Mouse (Mus musculus) heart, adult 2 months (tissue): ENCODE results near the gene Usp7. TPM values are rescaled to one million over a fixed set of nuclear protein-coding genes. Genes with fewer than 3 reads are reported as not detected.

Experiments used
- DNase-seq, 2 experiments: peaks; one replicate each; pipeline ENCODE4 v3.0.0; 2021
- H3K27ac ChIP-seq: fragments of 200-600 bp; 2 replicates; pipeline ENCODE4 v1.8.1; 2022
- H3K27me3 ChIP-seq: fragments of 200-500 bp; 2 replicates; pipeline ENCODE4 v1.6.1; 2012; ENCODE audit warnings: mild to moderate bottlenecking, low read length, inconsistent platforms, mixed read lengths; ENCODE audit not compliant: control insufficient read depth, insufficient read depth
- H3K36me3 ChIP-seq: fragments of 200-500 bp; 2 replicates; pipeline ENCODE4 v1.6.1; 2012; ENCODE audit warnings: low read length, inconsistent platforms; ENCODE audit not compliant: control insufficient read depth, insufficient read depth
- H3K4me1 ChIP-seq: fragments of 200-500 bp; 2 replicates; pipeline ENCODE4 v1.6.1; 2011; ENCODE audit warnings: low read length; ENCODE audit not compliant: control insufficient read depth, insufficient read depth
- H3K4me3 ChIP-seq: fragments of 200-600 bp; 2 replicates; pipeline ENCODE4 v1.8.1; 2022
- H3K79me2 ChIP-seq: fragments of 200-500 bp; replicated peaks from 2 replicates; pipeline ENCODE4 v1.6.1; 2012; ENCODE audit warnings: mild to moderate bottlenecking, inconsistent platforms, low read length, moderate library complexity, mixed read lengths; ENCODE audit not compliant: control insufficient read depth, insufficient read depth
- H3K9ac ChIP-seq: fragments of 200-500 bp; 2 replicates; pipeline ENCODE4 v1.6.1; 2012; ENCODE audit warnings: low read depth, mild to moderate bottlenecking, control low read depth, inconsistent platforms, low read length, mixed read lengths
- CTCF ChIP-seq: fragments of 200-600 bp; IDR thresholded peaks from 2 replicates; pipeline ENCODE4 v1.8.1; 2022; ENCODE audit warnings: antibody characterized with exemption, mild to moderate bottlenecking, moderate library complexity
- EP300 ChIP-seq: fragments of 200-500 bp; IDR thresholded peaks from 2 replicates; pipeline ENCODE4 v1.6.1; 2011; ENCODE audit warnings: low read depth, low read length, control low read depth; ENCODE audit not compliant: insufficient read depth
- POLR2A ChIP-seq: fragments of 200-500 bp; IDR thresholded peaks from 2 replicates; pipeline ENCODE4 v1.6.1; 2011; ENCODE audit warnings: mild to moderate bottlenecking, low read depth, low read length, control low read depth; ENCODE audit not compliant: insufficient read depth
- whole genome bisulfite sequencing: fragments of 180-500 bp; shearing (Covaris S2); methylation state at CpG from one replicate; pipeline ENCODE4 v1.1.7; 2018; 5-methylcytosine and 5-hydroxymethylcytosine counted together
- intact Hi-C: fragments of 180-260 bp; cut with DNase I; formaldehyde crosslinking; loops from one replicate; pipeline ENCODE4 v1.15.1; 2025
- polyA plus RNA-seq: library from polyadenylated mRNA; depleted of rRNA; stranded (reverse); fragments of >200 nt; gene quantifications from 2 replicates; pipeline ENCODE4 v1.2.3, GENCODE M21; 2012
- total RNA-seq, 2 experiments: library from RNA; stranded (reverse); gene quantifications; 2 replicates each; pipeline ENCODE4 v1.2.3; 2021

Usp7 gene
- total and polyA plus RNA-seq, 3 experiments = 19.4 to 49.0 (median 45.6) TPM

DNA sequence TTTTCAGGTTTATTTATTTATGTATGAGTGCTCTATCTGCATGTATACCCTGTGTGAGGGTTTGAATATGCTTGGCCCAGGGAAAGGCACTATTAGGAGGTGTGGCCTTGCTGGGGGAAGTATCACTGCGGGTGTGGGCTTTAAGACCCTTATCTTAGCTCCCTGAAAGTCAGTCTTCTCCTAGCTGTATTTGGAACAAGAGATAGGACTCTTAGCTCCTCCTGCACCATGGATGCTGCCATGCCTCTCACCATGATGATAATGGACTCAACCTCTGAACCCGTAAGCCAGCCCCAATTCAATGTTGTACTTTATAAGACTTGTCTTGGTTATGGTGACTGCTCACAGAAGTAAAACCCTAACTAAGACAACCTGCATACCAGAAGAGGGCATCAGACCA is 39.8 kb downstream of the Usp7 start:
- H3K4me1 ChIP-seq = no peaks in the 10 kb centered on the region
- 66% methylated on average over 2 of the region's 2 CpGs for WGBS
- H3K4me3 ChIP-seq = no peak overlapping the region
- intact Hi-C loops = no loop called here
- H3K9ac ChIP-seq = no peak overlapping the region
- TF ChIP-seq POLR2A = no peak
- TF ChIP-seq CTCF = no peak
- TF ChIP-seq EP300 = no peak
- no peaks in the 10 kb centered on the region for H3K79me2 ChIP-seq
- no peaks in the 10 kb centered on the region for H3K27me3 ChIP-seq
- no peak for DNase-seq
- no peaks in the 10 kb centered on the region for H3K36me3 ChIP-seq
- no peak overlapping the region for H3K27ac ChIP-seq

DNA sequence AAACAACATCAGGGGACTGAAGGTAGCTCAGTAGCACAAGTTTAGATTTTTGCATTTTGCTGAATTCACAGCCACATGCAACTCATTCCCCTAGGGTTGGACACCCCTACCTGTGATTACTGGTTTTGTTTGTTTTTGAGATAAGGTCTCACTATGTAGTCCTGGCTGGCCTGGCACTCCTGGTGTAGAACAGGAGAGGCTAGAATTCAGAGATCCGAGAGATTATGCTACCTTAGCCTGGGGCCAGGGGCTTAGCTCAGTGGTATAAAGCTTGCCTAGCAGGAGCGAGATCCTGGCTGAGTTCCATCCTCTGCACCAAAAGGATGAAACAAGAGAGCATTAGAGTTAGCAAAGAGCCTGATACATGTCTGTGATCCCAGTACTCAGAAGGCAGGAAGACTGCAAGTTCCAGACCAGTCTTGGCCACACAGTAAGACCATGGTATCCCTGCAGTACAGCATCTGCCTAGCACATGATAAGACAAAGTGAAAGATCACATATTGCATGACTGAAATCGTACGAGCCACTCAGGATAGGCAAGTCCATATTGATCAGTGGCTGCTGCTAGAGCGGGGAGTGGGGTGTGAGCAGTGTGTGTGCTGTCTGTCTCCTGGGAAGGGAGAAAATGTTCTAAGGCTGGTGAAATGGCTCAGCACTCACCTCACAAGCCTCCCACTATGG is 40.4 kb downstream of the Usp7 start:
- no peak overlapping the region for H3K9ac ChIP-seq
- no peak overlapping the region for H3K4me3 ChIP-seq
- 66% methylated on average over 5 of the region's 5 CpGs for WGBS
- H3K27ac ChIP-seq = no peak overlapping the region
- H3K4me1 ChIP-seq = no peaks in the 10 kb centered on the region
- H3K27me3 ChIP-seq = no peaks in the 10 kb centered on the region
- DNase-seq = no peak
- intact Hi-C loops = no loop called here
- H3K79me2 ChIP-seq = no peaks in the 10 kb centered on the region
- TF ChIP-seq EP300 (no peak), CTCF (no peak), POLR2A (no peak)
- no peaks in the 10 kb centered on the region for H3K36me3 ChIP-seq

GRCm38 (mm10) chr16:8748904-8749303 is 43.2 kb downstream of the Usp7 start:
- TF ChIP-seq POLR2A (no peak), EP300 (no peak), CTCF (no peak)
- Histone ChIP-seq H3K27ac (no peak overlapping the region), H3K27me3 (no peaks in the 10 kb centered on the region)

GRCm38 (mm10) chr16:8748175-8748846 is 43.8 kb downstream of the Usp7 start:
- DNase-seq = peak in 1 of 2 experiments; percentile 35
- Histone ChIP-seq H3K4me3 (no peak overlapping the region), H3K36me3 (no peaks in the 10 kb centered on the region), H3K79me2 (no peaks in the 10 kb centered on the region), H3K27ac (no peak overlapping the region), H3K4me1 (no peaks in the 10 kb centered on the region), H3K27me3 (no peaks in the 10 kb centered on the region), H3K9ac (no peak overlapping the region)
- 75% methylated on average over 6 of the region's 6 CpGs for WGBS
- intact Hi-C loops = no loop called here
- TF ChIP-seq EP300 = no peak
- no peak for TF ChIP-seq POLR2A

More at GRCm38 (mm10) chr16:8748904-8749303, 43.2 kb downstream of the Usp7 start:
- intact Hi-C loops = no loop called here
- no peak overlapping the region for H3K9ac ChIP-seq
- no peaks in the 10 kb centered on the region for H3K79me2 ChIP-seq
- no peak for DNase-seq
- H3K4me1 ChIP-seq = no peaks in the 10 kb centered on the region
- H3K4me3 ChIP-seq = no peak overlapping the region
- WGBS = 91% methylated on average over 8 of the region's 8 CpGs
- no peaks in the 10 kb centered on the region for H3K36me3 ChIP-seq

DNA sequence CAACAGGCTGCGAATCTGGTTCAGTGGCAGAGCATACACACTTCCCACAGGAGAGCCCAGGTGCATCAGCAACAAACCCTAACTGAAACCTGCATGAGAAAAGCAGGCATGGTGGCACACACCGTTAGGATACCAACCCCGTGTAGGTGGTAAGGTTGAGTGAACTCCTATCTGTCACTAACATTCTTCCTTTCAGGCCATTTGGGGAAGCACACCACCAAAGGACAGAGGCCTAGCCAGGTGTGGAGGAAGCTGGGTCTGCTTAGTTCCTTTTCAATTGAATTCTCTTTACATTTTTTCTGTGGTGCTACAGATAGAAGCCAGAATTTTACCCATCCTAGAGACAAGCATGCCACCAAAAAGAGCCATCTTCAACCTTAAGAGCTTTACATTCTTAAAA is 44.3 kb downstream of the Usp7 start:
- 76% methylated on average over 3 of the region's 3 CpGs for WGBS
- TF ChIP-seq POLR2A (no peak), CTCF (no peak), EP300 (no peak)
- no peak for DNase-seq

DNA sequence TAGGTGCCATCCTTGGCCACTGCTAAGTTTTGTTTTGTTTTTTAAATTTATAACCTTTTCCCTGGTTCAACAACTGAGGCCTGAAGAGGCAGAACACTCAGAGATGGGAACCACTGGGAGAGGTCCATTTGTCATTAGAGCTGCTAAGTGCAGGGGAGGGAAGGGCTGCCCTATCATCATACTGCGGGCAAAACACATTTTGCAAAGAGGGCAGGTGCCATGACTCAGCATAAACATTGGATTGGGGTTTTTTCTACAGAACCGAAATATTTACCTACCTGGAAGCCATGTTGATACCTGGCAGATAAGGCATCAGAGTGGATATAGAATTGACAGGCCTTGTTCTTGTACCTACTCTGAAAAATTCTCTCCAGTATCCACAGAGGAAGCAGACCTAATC is 45.6 kb downstream of the Usp7 start:
- H3K4me1 ChIP-seq = no peaks in the 10 kb centered on the region
- H3K9ac ChIP-seq = no peak overlapping the region
- WGBS = 84% methylated on average over 2 of the region's 2 CpGs
- no peaks in the 10 kb centered on the region for H3K79me2 ChIP-seq
- H3K36me3 ChIP-seq = no peaks in the 10 kb centered on the region
- intact Hi-C loops = no loop called here
- H3K27ac ChIP-seq = no peak overlapping the region
- no peak for DNase-seq
- H3K4me3 ChIP-seq = no peak overlapping the region
- TF ChIP-seq POLR2A (no peak), EP300 (no peak), CTCF (no peak)
- H3K27me3 ChIP-seq = no peaks in the 10 kb centered on the region

More for the DNA sequence above, 44.3 kb downstream of the Usp7 start:
- no peaks in the 10 kb centered on the region for H3K4me1 ChIP-seq
- no peak overlapping the region for H3K27ac ChIP-seq
- no peaks in the 10 kb centered on the region for H3K36me3 ChIP-seq
- H3K79me2 ChIP-seq = no peaks in the 10 kb centered on the region
- H3K27me3 ChIP-seq = no peaks in the 10 kb centered on the region
- intact Hi-C loops = no loop called here
- H3K9ac ChIP-seq = no peak overlapping the region
- H3K4me3 ChIP-seq = no peak overlapping the region
